Mouse (Mus musculus) G1E (cell line): ENCODE data around the gene Cyfip2.

ENCODE experiments used
- CTCF ChIP-seq: IDR thresholded peaks from 2 replicates; pipeline ENCODE4 v1.5.1; 2012; ENCODE audit warnings: low read depth, low read length, inconsistent platforms, mixed read lengths
- GATA1 ChIP-seq: IDR thresholded peaks from 2 replicates; pipeline ENCODE4 v1.6.1; 2012; ENCODE audit warnings: borderline replicate concordance, low read length, inconsistent platforms, mixed read lengths
- GATA2 ChIP-seq: IDR thresholded peaks from 2 replicates; pipeline ENCODE4 v1.6.1; 2012; ENCODE audit warnings: low read depth, low read length, inconsistent platforms, borderline replicate concordance
- TAL1 ChIP-seq: conservative IDR thresholded peaks from 2 replicates; pipeline ENCODE4 v1.6.1; 2012; ENCODE audit warnings: low read depth, low read length, inconsistent platforms, mixed read lengths

GRCm38 (mm10) chr11:46202547-46202887 lies 110.1 kb downstream of the Cyfip2 start:
- TF ChIP-seq CTCF = no peak
- no peak for TF ChIP-seq GATA1
- no peak for TF ChIP-seq GATA2
- no peak for TF ChIP-seq TAL1
